Mouse (Mus musculus) G1E (cell line): ENCODE results near the gene Lrp10. TPM values are rescaled to one million over a fixed set of nuclear protein-coding genes. Genes with fewer than 3 reads are reported as not detected.

Source experiments
- ATAC-seq: 2 replicates; pipeline ENCODE4 v1.8.0; 2016; ENCODE audit warnings: mild to moderate bottlenecking; ENCODE audit not compliant: insufficient number of reproducible peaks, poor library complexity, low FRiP score, severe bottlenecking; ENCODE audit errors: extremely low read depth
- DNase-seq: peaks from one replicate; pipeline ENCODE4 v3.0.0; 2012; ENCODE audit warnings: low spot score
- H3K27me3 ChIP-seq: 2 replicates; pipeline ENCODE4 v1.6.1; 2012; ENCODE audit warnings: mild to moderate bottlenecking, low read length, inconsistent platforms; ENCODE audit not compliant: insufficient read depth
- H3K36me3 ChIP-seq: replicated peaks from 2 replicates; pipeline ENCODE3; 2012; ENCODE audit warnings: mild to moderate bottlenecking, inconsistent platforms
- H3K4me1 ChIP-seq: 2 replicates; pipeline ENCODE4 v1.6.1; 2012; ENCODE audit warnings: low read depth, low read length, inconsistent platforms, mixed read lengths; ENCODE audit not compliant: insufficient read depth
- H3K4me3 ChIP-seq: 2 replicates; pipeline ENCODE4 v1.5.1; 2012; ENCODE audit warnings: low read depth, mild to moderate bottlenecking, inconsistent platforms, low read length, moderate library complexity, mixed read lengths
- H3K9me3 ChIP-seq: replicated peaks from 2 replicates; pipeline ENCODE4 v1.6.1; 2012; ENCODE audit warnings: inconsistent platforms
- CTCF ChIP-seq: IDR thresholded peaks from 2 replicates; pipeline ENCODE4 v1.5.1; 2012; ENCODE audit warnings: low read depth, low read length, inconsistent platforms, mixed read lengths
- GATA1 ChIP-seq: IDR thresholded peaks from 2 replicates; pipeline ENCODE4 v1.6.1; 2012; ENCODE audit warnings: borderline replicate concordance, low read length, inconsistent platforms, mixed read lengths
- GATA2 ChIP-seq: IDR thresholded peaks from 2 replicates; pipeline ENCODE4 v1.6.1; 2012; ENCODE audit warnings: low read depth, low read length, inconsistent platforms, borderline replicate concordance
- POLR2AphosphoS5 ChIP-seq: IDR thresholded peaks from 2 replicates; pipeline ENCODE4 v1.6.1; 2012; ENCODE audit warnings: low read depth, low read length, inconsistent platforms; ENCODE audit not compliant: insufficient replicate concordance
- TAL1 ChIP-seq: conservative IDR thresholded peaks from 2 replicates; pipeline ENCODE4 v1.6.1; 2012; ENCODE audit warnings: low read depth, low read length, inconsistent platforms, mixed read lengths
- polyA plus RNA-seq: library from polyadenylated mRNA; stranded (reverse); fragments of >175 nt; gene quantifications from 2 replicates; pipeline ENCODE4 v1.2.3, GENCODE M21; 2012
- total RNA-seq, 2 experiments: library from RNA; stranded (forward) in 1 of 2; stranded (reverse) in 1 of 2; fragments of 200-1000 nt in 1 of 2; fragments of >200 nt in 1 of 2; fragmentation: Nextera tagmentation in 1 of 2; gene quantifications; 2 replicates each; pipeline ENCODE4 v1.2.3; 2014 to 2017

Gene Lrp10
- total and polyA plus RNA-seq, 3 experiments: 25.5 to 226 (median 36.3) TPM

DNA sequence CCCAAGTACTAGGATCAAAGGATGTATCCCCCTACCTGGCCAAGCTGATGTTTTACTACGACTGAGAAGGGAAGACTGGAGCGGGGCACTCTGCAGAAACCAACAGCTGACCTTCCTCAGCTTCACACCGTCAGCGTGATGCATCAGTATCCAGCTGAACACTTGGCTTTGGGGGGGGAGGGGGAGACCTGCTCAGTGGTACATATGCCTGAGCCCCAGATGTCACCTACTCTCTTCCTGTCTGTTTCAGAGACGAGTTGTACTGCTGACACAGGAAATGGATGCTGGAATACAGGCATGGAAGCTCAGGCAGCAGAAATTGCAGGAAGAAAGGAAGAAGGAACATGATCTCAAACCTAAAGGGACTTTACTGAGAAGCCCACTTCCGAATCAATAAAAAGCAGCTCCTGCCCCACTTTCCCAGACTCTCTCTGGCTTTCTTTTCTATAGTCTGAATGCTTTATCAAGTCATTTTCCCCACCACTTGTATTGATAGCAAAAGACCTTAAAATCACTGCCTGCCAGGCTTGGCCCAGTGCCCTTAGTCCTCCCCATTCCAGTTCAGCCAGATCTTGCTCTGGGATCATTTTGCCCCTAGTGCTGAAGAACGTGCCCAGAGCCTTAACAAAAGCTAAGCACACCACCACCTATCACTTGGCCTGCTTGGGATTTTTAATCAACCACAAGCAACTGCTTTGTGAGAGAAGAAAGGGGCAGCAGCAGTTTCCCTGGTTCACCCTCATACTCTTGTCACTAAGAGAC is 34.4 kb upstream of the Lrp10 start:
- ATAC-seq: no peak
- Histone ChIP-seq H3K36me3 (peaks cover 48% of the 10 kb centered on the region), H3K27me3 (no peaks in the 10 kb centered on the region), H3K4me1 (peaks cover 78% of the 10 kb centered on the region), H3K4me3 (peak overlapping the region; percentile 83; the same call in 1 of the 2 replicates), H3K9me3 (no peaks in the 10 kb centered on the region)
- DNase-seq: no peak
- no peak for TF ChIP-seq CTCF
- TF ChIP-seq TAL1: no peak
- no peak for TF ChIP-seq POLR2AphosphoS5
- no peak for TF ChIP-seq GATA1
- no peak for TF ChIP-seq GATA2

DNA sequence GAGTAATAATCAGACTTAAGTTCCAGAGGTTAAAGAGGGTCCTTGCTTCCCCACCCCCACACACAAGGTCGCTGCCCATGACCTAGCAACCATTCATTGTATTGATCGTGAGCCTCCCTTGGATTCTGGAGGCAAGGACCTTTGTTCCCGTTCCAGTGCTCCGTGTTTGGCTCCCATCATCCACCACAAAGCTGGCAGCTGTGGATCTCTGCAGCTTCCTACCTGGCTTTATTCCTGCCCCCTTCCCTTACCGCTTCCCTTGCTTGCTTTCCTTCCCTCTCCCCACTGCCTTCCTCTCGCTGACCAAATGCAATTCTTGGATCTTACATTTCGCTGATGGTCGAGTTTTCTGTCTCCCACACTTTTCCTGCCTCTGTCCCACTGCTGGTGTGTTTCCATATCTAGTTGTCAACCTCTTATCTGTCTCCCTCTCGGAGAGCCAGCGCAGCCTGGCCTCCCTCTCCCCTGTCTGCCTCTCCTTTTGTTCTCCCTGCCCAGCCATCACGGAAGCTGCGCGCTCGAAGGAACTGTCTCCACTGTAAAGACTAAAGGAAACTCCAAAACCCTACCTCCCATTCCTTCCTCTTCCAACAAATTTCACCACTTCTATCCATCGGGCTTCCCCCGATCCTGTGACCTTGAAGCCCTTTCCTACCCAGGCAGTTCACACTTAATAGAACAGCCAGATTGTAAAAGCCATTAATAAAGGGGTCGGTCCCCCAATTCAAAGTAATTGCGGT is 33.4 kb upstream of the Lrp10 start:
- TF ChIP-seq TAL1: no peak
- TF ChIP-seq GATA1: no peak
- no peak for TF ChIP-seq POLR2AphosphoS5
- no peak for TF ChIP-seq CTCF
- TF ChIP-seq GATA2: no peak
- no peaks in the 10 kb centered on the region for H3K27me3 ChIP-seq
- H3K9me3 ChIP-seq: no peaks in the 10 kb centered on the region
- peaks cover 77% of the 10 kb centered on the region for H3K4me1 ChIP-seq
- peaks cover 59% of the 10 kb centered on the region for H3K36me3 ChIP-seq
- ATAC-seq (no peak), DNase-seq (no peak)
- H3K4me3 ChIP-seq: peak overlapping the region; percentile 83

DNA sequence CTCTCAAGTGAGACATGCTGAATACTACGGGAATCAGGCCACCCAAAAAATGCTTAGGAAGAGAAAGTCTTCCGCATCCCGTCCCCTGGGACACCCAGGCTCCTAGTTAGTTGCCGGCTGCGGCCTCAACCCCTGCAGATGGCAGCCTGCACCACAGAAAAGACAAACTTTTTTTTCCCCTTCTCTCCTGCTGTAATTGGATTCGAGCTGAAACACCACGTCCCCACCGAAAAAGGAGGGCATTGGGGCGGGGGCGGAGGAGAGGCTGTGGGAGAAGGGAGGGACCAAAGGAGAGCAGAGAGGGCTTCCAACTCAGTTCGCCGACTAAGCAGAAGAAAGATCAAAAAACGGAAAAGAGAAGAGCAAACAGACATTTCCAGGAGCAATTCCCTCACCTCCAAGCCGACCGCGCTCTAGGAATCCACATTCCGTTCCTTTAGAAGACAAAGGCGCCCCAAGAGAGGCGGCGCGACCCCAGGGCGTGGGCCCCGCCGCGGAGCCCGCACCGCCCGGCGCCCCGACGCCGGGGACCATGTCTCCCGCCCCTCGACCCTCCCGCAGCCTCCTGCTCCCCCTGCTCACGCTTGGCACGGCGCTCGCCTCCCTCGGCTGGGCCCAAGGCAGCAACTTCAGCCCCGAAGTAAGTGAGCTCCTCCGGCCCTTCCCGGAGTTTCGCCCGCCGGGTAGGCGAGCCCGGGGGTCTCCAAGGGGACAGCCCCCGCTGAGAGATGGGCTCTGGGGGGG is 32.4 kb upstream of the Lrp10 start, which contains the start of gene Mmp14:
TSS of gene Mmp14 (plus strand) at position 279 of the 744 bp plus-strand sequence.
- no peaks in the 10 kb centered on the region for H3K27me3 ChIP-seq
- H3K4me3 ChIP-seq: peak within 1 kb of the TSS; percentile 83
- ATAC-seq (peak; percentile 41; the same call in 1 of the 2 replicates), DNase-seq (peak; percentile 83)
- no peaks in the 10 kb centered on the region for H3K9me3 ChIP-seq
- peaks cover 68% of the 10 kb centered on the region for H3K36me3 ChIP-seq
- peaks cover 78% of the 10 kb centered on the region for H3K4me1 ChIP-seq
- TF ChIP-seq TAL1 (no peak), GATA1 (no peak), CTCF (no peak), GATA2 (no peak), POLR2AphosphoS5 (no peak)

DNA sequence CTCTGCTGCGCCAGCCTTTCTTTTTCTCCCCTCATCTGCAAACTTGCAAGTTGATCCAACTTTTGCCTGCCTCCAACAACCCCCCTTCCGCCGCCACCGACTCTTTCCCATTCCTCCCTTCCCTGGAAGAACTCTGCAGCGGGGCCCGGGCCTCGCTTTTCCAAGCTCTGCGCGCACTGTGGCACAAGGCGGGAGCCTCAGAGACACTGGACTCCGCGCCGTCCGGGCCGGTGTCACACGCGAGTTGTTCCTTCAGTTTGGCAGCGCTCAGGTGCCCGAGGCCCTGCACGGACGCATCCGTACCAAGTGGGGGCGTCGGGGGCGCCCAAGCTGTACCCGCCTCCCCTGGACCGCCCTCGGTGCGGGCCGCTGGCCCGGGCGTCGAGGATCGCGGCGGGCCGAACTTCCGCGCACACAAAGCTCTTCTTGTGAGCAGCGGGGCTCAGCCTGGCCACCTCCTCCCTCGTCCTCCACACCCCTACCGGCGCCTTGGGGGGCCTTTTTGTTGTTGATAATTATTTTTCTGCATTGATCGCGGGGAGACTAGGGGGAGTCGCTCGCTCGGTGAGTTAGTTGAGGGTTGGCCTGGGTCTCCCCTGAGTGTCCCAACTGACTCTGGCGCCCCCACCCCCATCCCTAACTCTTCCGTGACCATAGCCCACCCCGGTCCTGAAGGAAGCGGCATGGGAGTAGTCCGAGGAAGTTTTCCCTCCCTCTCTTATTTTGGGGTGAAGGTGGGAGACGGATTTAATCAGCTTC is 31.7 kb upstream of the Lrp10 start:
- Histone ChIP-seq H3K9me3 (no peaks in the 10 kb centered on the region), H3K4me3 (peak overlapping the region; percentile 83), H3K36me3 (peaks cover 76% of the 10 kb centered on the region), H3K4me1 (peaks cover 79% of the 10 kb centered on the region), H3K27me3 (no peaks in the 10 kb centered on the region)
- TF ChIP-seq CTCF: no peak
- no peak for TF ChIP-seq TAL1
- DNase-seq (peak; percentile 58), ATAC-seq (no peak)

DNA sequence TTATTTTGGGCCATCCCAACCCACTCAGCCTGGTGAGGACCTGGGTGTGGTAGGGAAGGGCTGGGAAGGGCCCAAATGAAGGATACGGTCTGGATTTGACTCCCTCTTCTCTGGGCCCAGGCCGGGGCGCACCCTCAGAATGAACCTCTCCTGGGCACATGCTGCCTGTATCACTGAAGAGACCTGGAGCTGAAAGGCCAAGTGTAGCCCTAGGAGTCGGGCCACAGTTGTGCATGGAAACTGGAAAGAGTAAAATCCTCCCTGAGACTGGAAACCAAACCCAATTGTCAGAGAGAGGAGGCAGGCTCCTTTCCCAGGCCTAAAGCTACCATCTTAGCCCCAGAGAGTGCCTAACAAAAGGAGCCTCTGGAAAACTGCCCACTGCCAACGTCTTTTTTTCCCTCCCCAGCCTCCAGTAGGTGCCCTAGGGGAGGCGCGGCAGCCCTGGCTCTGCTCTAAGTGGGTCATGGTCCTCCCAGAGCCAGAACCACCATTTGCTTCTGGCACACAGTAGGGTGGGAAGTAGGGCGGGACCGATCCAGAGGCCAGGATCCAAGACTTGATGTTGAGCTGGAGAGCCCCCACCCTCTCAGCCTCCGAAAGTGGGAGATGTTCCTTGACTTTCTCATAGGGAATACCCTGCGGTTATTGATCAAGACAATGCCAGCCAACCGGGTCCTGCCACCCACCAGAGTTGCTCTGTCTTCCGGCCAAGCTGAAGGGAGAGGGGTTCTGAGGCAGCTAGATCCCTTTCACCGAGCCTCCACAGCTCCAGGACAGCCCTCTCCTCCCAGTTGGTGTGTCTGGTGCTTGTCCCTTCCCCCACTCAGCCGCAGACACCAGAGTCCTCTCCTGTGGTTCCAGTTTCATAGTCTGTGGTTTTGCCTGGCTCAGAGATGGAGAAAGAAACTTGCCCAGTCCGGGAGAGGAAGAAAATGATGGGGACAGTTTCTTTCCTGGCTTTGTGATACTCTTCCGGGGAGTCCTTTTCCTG is 30.8 kb upstream of the Lrp10 start:
- ATAC-seq (peak; percentile 55; the same call in 1 of the 2 replicates), DNase-seq (peak; percentile 64)
- H3K4me3 ChIP-seq: peak overlapping the region; percentile 83
- peaks cover 79% of the 10 kb centered on the region for H3K36me3 ChIP-seq
- no peaks in the 10 kb centered on the region for H3K9me3 ChIP-seq
- TF ChIP-seq GATA2 (no peak), CTCF (no peak), GATA1 (no peak), POLR2AphosphoS5 (no peak), TAL1 (no peak)
- no peaks in the 10 kb centered on the region for H3K27me3 ChIP-seq
- H3K4me1 ChIP-seq: peaks cover 77% of the 10 kb centered on the region
